Mouse (Mus musculus): ENCODE results near the gene Dkk1. TPM values are rescaled to one million over a fixed set of nuclear protein-coding genes. Genes with fewer than 3 reads are reported as not detected.

The Dkk1 gene
- total and polyA plus RNA-seq, 2 experiments: not detected

DNA sequence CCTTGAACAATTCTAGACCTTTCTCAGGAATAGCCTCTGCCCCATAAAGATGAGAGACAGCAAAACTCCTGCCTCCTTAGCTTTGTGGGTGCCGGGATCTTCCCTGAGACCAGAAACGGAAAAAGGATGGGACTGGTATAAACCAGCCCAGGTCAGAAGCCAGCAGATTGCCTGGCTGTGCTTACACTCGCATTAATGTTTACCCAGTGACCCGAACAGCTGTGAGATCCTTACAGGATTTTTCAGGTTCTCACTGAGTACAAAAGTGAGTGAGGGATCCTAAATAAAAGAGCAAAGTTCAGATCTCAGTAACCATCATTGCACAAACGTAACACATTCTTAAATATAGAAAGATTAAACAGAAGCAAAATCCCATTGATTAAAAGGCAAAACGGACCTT is 32.7 kb downstream of the Dkk1 start:
- Histone ChIP-seq H3K4me3 (ENCODE audit: insufficient read depth, low read depth, low read length) (no peak overlapping the region), H3K79me2 (ENCODE audit: control insufficient read depth, insufficient read depth, low read length) (no peaks in the 10 kb centered on the region), H3K36me3 (ENCODE audit: control insufficient read depth, insufficient read depth, low read length) (no peaks in the 10 kb centered on the region), H3K9ac (ENCODE audit: low read depth, low read length) (no peak overlapping the region), H3K4me1 (ENCODE audit: control insufficient read depth, insufficient read depth, low read length) (peaks cover 7% of the 10 kb centered on the region), H3K27me3 (ENCODE audit: control insufficient read depth, insufficient read depth, low read length) (no peaks in the 10 kb centered on the region), H3K27ac (replicated peaks; ENCODE audit: insufficient read depth, low read depth, low read length) (no peak overlapping the region)
- 15% methylated on average over 6 of the region's 6 CpGs for WGBS
- no peak for TF ChIP-seq POLR2A (IDR thresholded peaks at IDR 0.05; ENCODE audit: extremely low read depth, insufficient read depth, low read length)
- TF ChIP-seq CTCF (IDR thresholded peaks at IDR 0.05; ENCODE audit: low read depth, low read length): no peak
- DNase-seq (ENCODE audit: extremely low read depth, low read depth, low spot score): peak; percentile 57

DNA sequence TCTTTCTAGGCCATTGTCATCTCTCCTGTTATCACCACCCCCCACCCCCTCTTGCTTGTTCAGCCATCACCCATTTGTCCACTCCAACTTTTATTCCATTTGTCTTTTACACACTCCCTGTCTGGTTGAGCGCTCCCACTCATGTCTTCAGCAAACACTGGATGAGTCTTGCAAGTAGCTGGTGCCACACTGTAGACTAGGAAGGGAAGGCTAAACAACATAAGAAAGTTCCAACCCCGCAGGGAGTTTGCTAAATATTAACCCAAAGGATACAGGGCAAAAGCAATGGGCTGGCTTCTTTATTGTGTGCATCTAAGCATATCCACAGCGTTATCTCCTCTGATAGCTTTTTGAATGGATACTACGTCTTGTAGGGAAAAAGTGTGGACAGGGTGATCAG is 39.0 kb downstream of the Dkk1 start:
- no peaks in the 10 kb centered on the region for H3K27me3 ChIP-seq (ENCODE audit: control insufficient read depth, insufficient read depth, low read length)
- no peaks in the 10 kb centered on the region for H3K79me2 ChIP-seq (ENCODE audit: control insufficient read depth, insufficient read depth, low read length)
- DNase-seq (ENCODE audit: extremely low read depth, low read depth, low spot score): no peak
- H3K9ac ChIP-seq (ENCODE audit: low read depth, low read length): no peak overlapping the region
- TF ChIP-seq CTCF (IDR thresholded peaks at IDR 0.05; ENCODE audit: low read depth, low read length): no peak
- no peak for TF ChIP-seq POLR2A (IDR thresholded peaks at IDR 0.05; ENCODE audit: extremely low read depth, insufficient read depth, low read length)
- no peaks in the 10 kb centered on the region for H3K4me1 ChIP-seq (ENCODE audit: control insufficient read depth, insufficient read depth, low read length)
- no peak overlapping the region for H3K27ac ChIP-seq (replicated peaks; ENCODE audit: insufficient read depth, low read depth, low read length)
- no peaks in the 10 kb centered on the region for H3K36me3 ChIP-seq (ENCODE audit: control insufficient read depth, insufficient read depth, low read length)
- H3K4me3 ChIP-seq (ENCODE audit: insufficient read depth, low read depth, low read length): no peak overlapping the region
- 54% methylated on average over 4 of the region's 4 CpGs for WGBS

DNA sequence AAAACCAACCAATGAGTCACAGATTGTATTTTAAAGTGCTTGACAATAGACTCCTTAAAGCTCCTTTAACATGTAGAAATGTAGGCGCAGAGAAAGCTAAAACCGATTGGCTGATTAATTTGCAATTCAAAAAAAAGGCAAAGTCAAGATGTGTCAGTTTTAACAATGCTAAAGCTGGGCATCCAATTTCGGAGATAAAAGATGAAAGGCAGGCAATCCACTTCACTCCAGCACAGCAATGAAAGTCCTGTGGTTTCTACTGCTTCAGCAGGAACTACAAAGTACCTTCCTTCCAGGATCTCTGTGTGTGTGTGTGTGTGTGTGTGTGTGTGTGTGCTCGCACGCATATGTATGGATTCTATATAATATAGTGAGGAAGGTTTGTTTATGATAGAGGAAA is 44.0 kb downstream of the Dkk1 start:
- H3K27me3 ChIP-seq (ENCODE audit: control insufficient read depth, insufficient read depth, low read length): no peaks in the 10 kb centered on the region

More for the DNA sequence above, 44.0 kb downstream of the Dkk1 start:
- no peaks in the 10 kb centered on the region for H3K4me1 ChIP-seq (ENCODE audit: control insufficient read depth, insufficient read depth, low read length)
- H3K79me2 ChIP-seq (ENCODE audit: control insufficient read depth, insufficient read depth, low read length): no peaks in the 10 kb centered on the region
- no peak overlapping the region for H3K4me3 ChIP-seq (ENCODE audit: insufficient read depth, low read depth, low read length)
- H3K36me3 ChIP-seq (ENCODE audit: control insufficient read depth, insufficient read depth, low read length): no peaks in the 10 kb centered on the region
- TF ChIP-seq CTCF (IDR thresholded peaks at IDR 0.05; ENCODE audit: low read depth, low read length) (no peak), POLR2A (IDR thresholded peaks at IDR 0.05; ENCODE audit: extremely low read depth, insufficient read depth, low read length) (no peak)
- no peak for DNase-seq (ENCODE audit: extremely low read depth, low read depth, low spot score)
- no peak overlapping the region for H3K9ac ChIP-seq (ENCODE audit: low read depth, low read length)
- 59% methylated on average over 5 of the region's 5 CpGs for WGBS
- H3K27ac ChIP-seq (replicated peaks; ENCODE audit: insufficient read depth, low read depth, low read length): no peak overlapping the region

All from liver, adult 2 months (tissue).